Mouse (Mus musculus): Measurements from ENCODE around the gene Pxmp4.

Pxmp4 gene

GRCm38 (mm10) chr2:154549127-154549885 lies 54.2 kb downstream of the Pxmp4 start:
- peak; percentile 80 to 85 for DNase-seq (ENCODE audit: inconsistent age in 2 of 2, low spot score in 1 of 2)

- DNase-seq (ENCODE audit: inconsistent age in 2 of 2, low spot score in 1 of 2) = peak in 1 of 2 experiments; percentile 56
Observed at GRCm38 (mm10) chr2:154548688-154549087, 54.8 kb downstream of the Pxmp4 start.

GRCm38 (mm10) chr2:154546711-154547110 lies 56.8 kb downstream of the Pxmp4 start, which contains the start of gene 1700003F12Rik:
1700003F12Rik (plus strand) TSS chr2:154547085.
- DNase-seq (ENCODE audit: inconsistent age in 2 of 2, low spot score in 1 of 2) = no peak

- DNase-seq (ENCODE audit: inconsistent age in 2 of 2, low spot score in 1 of 2) = peak in 1 of 2 experiments; percentile 57
Observed at GRCm38 (mm10) chr2:154543567-154544347, 59.8 kb downstream of the Pxmp4 start.

- no peak for DNase-seq (ENCODE audit: inconsistent age in 2 of 2, low spot score in 1 of 2)
Observed at GRCm38 (mm10) chr2:154541630-154542029, 61.9 kb downstream of the Pxmp4 start.

- peak; percentile 33 to 78 for DNase-seq (ENCODE audit: inconsistent age in 2 of 2, low spot score in 1 of 2)
Observed at GRCm38 (mm10) chr2:154539720-154540119, 63.8 kb downstream of the Pxmp4 start.

GRCm38 (mm10) chr2:154538710-154539109 lies 64.8 kb downstream of the Pxmp4 start:
- DNase-seq (ENCODE audit: inconsistent age in 2 of 2, low spot score in 1 of 2) = no peak

GRCm38 (mm10) chr2:154538310-154538709 lies 65.2 kb downstream of the Pxmp4 start:
- DNase-seq (ENCODE audit: inconsistent age in 2 of 2, low spot score in 1 of 2) = peak in 1 of 2 experiments; percentile 49
